Mouse (Mus musculus) kidney, adult 2 months (tissue): Measurements from ENCODE around the gene Lysmd2.

Source experiments
- CTCF ChIP-seq: fragments of 200-500 bp; conservative IDR thresholded peaks from 2 replicates; pipeline ENCODE4 v1.5.1; 2011; ENCODE audit warnings: low read depth, mild to moderate bottlenecking, control low read depth, low read length, moderate library complexity, mixed read lengths; ENCODE audit not compliant: insufficient read depth, insufficient read length
- POLR2A ChIP-seq: fragments of 200-500 bp; IDR thresholded peaks from one replicate; pipeline ENCODE4 v1.6.1; 2011; ENCODE audit warnings: low read depth, low read length, control low read depth

- TF ChIP-seq CTCF (no peak), POLR2A (no peak)
Observed at GRCm38 (mm10) chr9:75653981-75654911, 28.7 kb downstream of the Lysmd2 start.
